Mouse (Mus musculus) liver, embryonic 13.5 days (tissue): ENCODE data around the gene Tmx2. TPM values are rescaled to one million over a fixed set of nuclear protein-coding genes. Genes with fewer than 3 reads are reported as not detected.

Source experiments
- polyA plus RNA-seq: library from polyadenylated mRNA; unstranded; fragments of >200 nt; fragmentation: Nextera tagmentation; extraction: Ambion mirVana; gene quantifications from 2 replicates; pipeline ENCODE4 v1.2.1, GENCODE M21; 2015

Gene Tmx2
- polyA plus RNA-seq, 1 experiment from 2014 or later: 77.9 TPM

Other genes with a start within 250 kb of the Tmx2 start
- gene Tfpi, start 202.4 kb downstream of the Tmx2 start, polyA plus RNA-seq: 23.0 and 28.3 TPM in 2 replicates
- gene Ctnnd1, start 28.4 kb downstream of the Tmx2 start, polyA plus RNA-seq: 10.8 and 16.7 TPM in 2 replicates
- gene Btbd18, start 20.1 kb downstream of the Tmx2 start, polyA plus RNA-seq: 0.03 and 0.06 TPM in 2 replicates
- gene Selenoh, start 8.4 kb downstream of the Tmx2 start, polyA plus RNA-seq: 143 and 145 TPM in 2 replicates
- gene Gm28635, start 1.1 kb downstream of the Tmx2 start, polyA plus RNA-seq: not detected in 2 replicates
- 22.8 and 26.2 TPM in 2 replicates for gene Med19, start 738 bp downstream of the Tmx2 start, polyA plus RNA-seq
- gene Zdhhc5, start 36.0 kb upstream of the Tmx2 start, polyA plus RNA-seq: 15.8 and 22.4 TPM in 2 replicates
- gene Clp1, start 48.2 kb upstream of the Tmx2 start, polyA plus RNA-seq: 60.3 and 69.1 TPM in 2 replicates
- gene Ypel4, start 54.9 kb upstream of the Tmx2 start, polyA plus RNA-seq: 57.8 and 64.2 TPM in 2 replicates
- 1.5 and 2.2 TPM in 2 replicates for gene Gm19426, start 64.5 kb upstream of the Tmx2 start, polyA plus RNA-seq
- 34.0 and 39.6 TPM in 2 replicates for gene Serping1, start 96.3 kb upstream of the Tmx2 start, polyA plus RNA-seq
- gene Ube2l6, start 119.7 kb upstream of the Tmx2 start, polyA plus RNA-seq: 404 and 444 TPM in 2 replicates
- gene Smtnl1, start 143.5 kb upstream of the Tmx2 start, polyA plus RNA-seq: 0.23 and 0.24 TPM in 2 replicates
- gene Timm10, start 147.9 kb upstream of the Tmx2 start, polyA plus RNA-seq: 46.8 and 51.5 TPM in 2 replicates
- gene Slc43a1, start 159.7 kb upstream of the Tmx2 start, polyA plus RNA-seq: 138 and 178 TPM in 2 replicates
- gene Rtn4rl2, start 207.6 kb upstream of the Tmx2 start, polyA plus RNA-seq: not detected in 2 replicates